Comparison of ENCODE assay signal across 10 mouse cellular contexts in the genomic region with DNA sequence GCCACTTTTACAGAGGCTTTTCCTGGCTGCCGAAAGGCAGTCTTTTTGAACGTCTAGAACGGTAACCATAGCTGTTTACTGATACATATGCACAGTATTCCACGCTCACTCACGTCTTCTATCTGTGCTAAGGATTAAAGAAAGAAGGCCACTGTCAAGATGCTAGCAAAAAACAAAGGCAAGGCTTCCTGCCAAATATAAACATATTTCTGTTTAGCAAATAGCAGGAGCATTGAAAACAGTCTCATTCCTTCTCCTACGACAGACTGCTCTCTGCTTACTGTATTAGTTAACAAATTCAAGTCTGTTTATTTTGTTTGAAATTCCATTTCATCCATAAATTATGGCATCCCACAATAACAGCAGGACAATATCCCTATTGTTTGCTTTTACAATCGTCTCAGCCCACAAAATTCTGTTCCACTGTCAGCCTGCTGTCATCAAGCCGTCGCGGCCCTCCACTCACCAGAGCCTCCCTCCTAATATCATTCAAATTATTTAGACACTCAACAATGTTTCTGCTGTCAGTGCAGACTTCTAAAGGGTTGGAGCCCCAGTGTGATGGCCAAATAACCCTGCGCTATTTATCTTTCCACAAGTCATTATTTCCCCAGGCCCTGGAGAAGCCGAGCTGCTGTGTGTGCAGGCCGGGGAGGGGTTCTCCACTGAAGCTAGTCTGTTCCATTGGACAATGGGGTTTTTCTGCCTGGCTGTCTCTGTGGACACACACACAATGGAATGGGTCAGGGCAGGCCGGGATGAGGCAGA.
A peak's percentile ranks its signal among the peaks of the same experiment; 100 is the strongest.
DNase-seq lines count a peak whose midpoint lies in the region; ATAC-seq and TF ChIP-seq lines count a peak whose summit lies in the region.
"Had no signal": no experiment of that assay in that cellular context is flagged by ENCODE, and none has a peak within 500 bp of the region (broad histone marks: within the 10 kb centered on the region; RNA-seq: fewer than 3 reads in every experiment).

No protein-coding gene starts in this region.

- H3K4me3 ChIP-seq in intestine, embryonic 14.5 days (ENCODE audit: low read depth, low read length): no peak overlapping the region
- no peak overlapping the region for H3K4me3 ChIP-seq in intestine, postnatal 0 days (ENCODE audit: low read depth, low read length)
- no peak overlapping the region for H3K4me3 ChIP-seq in forebrain, embryonic 16.5 days (replicated peaks; ENCODE audit: low read length)
- no peak overlapping the region for H3K4me3 ChIP-seq in midbrain, embryonic 13.5 days (replicated peaks)
- H3K4me3 ChIP-seq: heart, embryonic 15.5 days; liver, embryonic 15.5 days had no signal

- no peaks in the 10 kb centered on the region for H3K36me3 ChIP-seq in intestine, embryonic 14.5 days (ENCODE audit: control insufficient read depth, insufficient read depth, low read length)
- H3K36me3 ChIP-seq in intestine, postnatal 0 days (ENCODE audit: control insufficient read depth, insufficient read depth): no peaks in the 10 kb centered on the region
- no peaks in the 10 kb centered on the region for H3K36me3 ChIP-seq in forebrain, embryonic 16.5 days (ENCODE audit: control insufficient read depth, insufficient read depth)
- no peaks in the 10 kb centered on the region for H3K36me3 ChIP-seq in midbrain, embryonic 13.5 days
- H3K36me3 ChIP-seq: heart, embryonic 15.5 days; liver, embryonic 15.5 days had no signal

- no peak overlapping the region for H3K9ac ChIP-seq in intestine, embryonic 14.5 days (ENCODE audit: low read length)
- no peak overlapping the region for H3K9ac ChIP-seq in intestine, postnatal 0 days (ENCODE audit: low read depth, low read length)
- H3K9ac ChIP-seq in forebrain, embryonic 16.5 days (replicated peaks; ENCODE audit: low read depth, low read length): no peak overlapping the region
- no peak overlapping the region for H3K9ac ChIP-seq in midbrain, embryonic 13.5 days (replicated peaks)
- H3K9ac ChIP-seq: heart, embryonic 15.5 days; liver, embryonic 15.5 days had no signal

- peaks cover 10% of the 10 kb centered on the region; the same call in 1 of the 2 replicates for H3K4me1 ChIP-seq in intestine, embryonic 14.5 days (replicated peaks; ENCODE audit: control insufficient read depth, insufficient read depth, low read length)
- no peaks in the 10 kb centered on the region for H3K4me1 ChIP-seq in intestine, postnatal 0 days (replicated peaks; ENCODE audit: control insufficient read depth, insufficient read depth, low read length)
- peaks cover 15% of the 10 kb centered on the region for H3K4me1 ChIP-seq in forebrain, embryonic 16.5 days (replicated peaks; ENCODE audit: control insufficient read depth, insufficient read depth, low read length)
- H3K4me1 ChIP-seq in midbrain, embryonic 13.5 days (replicated peaks): peaks cover 29% of the 10 kb centered on the region
- H3K4me1 ChIP-seq: heart, embryonic 15.5 days; liver, embryonic 15.5 days had no signal

- WGBS in intestine, embryonic 14.5 days: 48% methylated on average over 14 of the region's 14 CpGs
- WGBS in intestine, postnatal 0 days: 45% methylated on average over 14 of the region's 14 CpGs
- 14% methylated on average over 14 of the region's 14 CpGs for WGBS in forebrain, embryonic 16.5 days
- 16% methylated on average over 14 of the region's 14 CpGs for WGBS in midbrain, embryonic 13.5 days

- DNase-seq in intestine, embryonic 14.5 days (ENCODE audit: low spot score): no peak
- DNase-seq in embryo, embryonic 11 days: peak; percentile 80
- no peak for DNase-seq in testis, postnatal 10 days (ENCODE audit: low spot score)
- DNase-seq in heart, postnatal 4 days: no peak

- H3K27me3 ChIP-seq in intestine, embryonic 14.5 days (replicated peaks; ENCODE audit: control insufficient read depth, insufficient read depth, low read length): no peaks in the 10 kb centered on the region
- H3K27me3 ChIP-seq in intestine, postnatal 0 days (replicated peaks; ENCODE audit: control insufficient read depth, insufficient read depth, low read length): no peaks in the 10 kb centered on the region
- H3K27me3 ChIP-seq in forebrain, embryonic 16.5 days (replicated peaks; ENCODE audit: control insufficient read depth, insufficient read depth, low read length): no peaks in the 10 kb centered on the region
- H3K27me3 ChIP-seq in midbrain, embryonic 13.5 days: peaks cover 33% of the 10 kb centered on the region
- H3K27me3 ChIP-seq: heart, embryonic 15.5 days; liver, embryonic 15.5 days had no signal

- TF ChIP-seq CTCF in intestine, postnatal 0 days (IDR thresholded peaks at IDR 0.05; ENCODE audit: low read depth): no peak

- H3K4me2 ChIP-seq in intestine, embryonic 14.5 days (ENCODE audit: low read length): no peak overlapping the region
- no peak overlapping the region for H3K4me2 ChIP-seq in intestine, postnatal 0 days (replicated peaks; ENCODE audit: low read depth)
- no peak overlapping the region for H3K4me2 ChIP-seq in forebrain, embryonic 16.5 days (ENCODE audit: low read length)
- no peak overlapping the region for H3K4me2 ChIP-seq in midbrain, embryonic 13.5 days (replicated peaks)
- H3K4me2 ChIP-seq: heart, embryonic 15.5 days; liver, embryonic 15.5 days had no signal

- no peaks in the 10 kb centered on the region for H3K9me3 ChIP-seq in intestine, embryonic 14.5 days (ENCODE audit: control insufficient read depth, low read length)
- no peaks in the 10 kb centered on the region for H3K9me3 ChIP-seq in intestine, postnatal 0 days (ENCODE audit: control insufficient read depth)
- no peaks in the 10 kb centered on the region for H3K9me3 ChIP-seq in forebrain, embryonic 16.5 days (ENCODE audit: control insufficient read depth, low read length)
- no peaks in the 10 kb centered on the region for H3K9me3 ChIP-seq in midbrain, embryonic 13.5 days
- H3K9me3 ChIP-seq: heart, embryonic 15.5 days; liver, embryonic 15.5 days had no signal

- H3K27ac ChIP-seq in intestine, embryonic 14.5 days (ENCODE audit: low read depth): 0 out of 2 replicates have a peak overlapping the region, but pooled peaks have one; percentile 1
- no peak overlapping the region; the same call in 1 of the 2 replicates for H3K27ac ChIP-seq in intestine, postnatal 0 days (ENCODE audit: low read depth, low read length)
- H3K27ac ChIP-seq in forebrain, embryonic 16.5 days (ENCODE audit: low read length): peak overlapping the region; percentile 8; the same call in 1 of the 2 replicates
- peak overlapping the region; percentile 72 for H3K27ac ChIP-seq in midbrain, embryonic 13.5 days
- H3K27ac ChIP-seq: heart, embryonic 15.5 days; liver, embryonic 15.5 days had no signal

- peak; percentile 58; the same call in 1 of the 2 replicates for ATAC-seq in intestine, embryonic 14.5 days (replicated peaks; ENCODE audit: low FRiP score, low TSS enrichment, low read depth)
- no peak for ATAC-seq in intestine, postnatal 0 days
- peak; percentile 67 for ATAC-seq in forebrain, embryonic 16.5 days
- peak; percentile 90 for ATAC-seq in midbrain, embryonic 13.5 days
- ATAC-seq in granulocyte monocyte progenitor cell, adult 5-6 weeks (replicated peaks; ENCODE audit: poor library complexity, severe bottlenecking): no peak

Comparison
In these comparisons a context has a peak if more than half of its experiments do, and no peak if none do; other contexts are left out.
1. ATAC-seq: peak in intestine, embryonic 14.5 days (single experiment), forebrain, embryonic 16.5 days (single experiment) and midbrain, embryonic 13.5 days (single experiment); none in intestine, postnatal 0 days (single experiment) and granulocyte monocyte progenitor cell, adult 5-6 weeks (single experiment).